Mouse (Mus musculus) forebrain, embryonic 10.5 days (tissue): ENCODE measurements at regions not wholly inside any gene's neighbourhood (a gene's known extent, or its start where the extent isn't known, plus 50 kb on each side); places are given as distances from the start of the nearest gene placed in this dataset.
A peak's percentile ranks its signal among the peaks of the same experiment; 100 is the strongest.

ENCODE experiments used
- DNase-seq: peaks from one replicate; pipeline ENCODE4 v3.0.0-alpha.2; 2017; ENCODE audit warnings: low spot score; ENCODE audit errors: extremely low spot score
- H3K27ac ChIP-seq: fragments of 300-500 bp; sonication (generic); 2 replicates; pipeline ENCODE4 v1.5.1; 2016; ENCODE audit warnings: mild to moderate bottlenecking
- H3K27me3 ChIP-seq: fragments of 300-500 bp; sonication (generic); 2 replicates; pipeline ENCODE4 v1.6.1; 2016; ENCODE audit warnings: mild to moderate bottlenecking; ENCODE audit not compliant: poor library complexity, severe bottlenecking
- H3K36me3 ChIP-seq: fragments of 300-500 bp; sonication (generic); replicated peaks from 2 replicates; pipeline ENCODE4 v1.6.1; 2016; ENCODE audit warnings: mild to moderate bottlenecking, moderate library complexity
- H3K4me1 ChIP-seq: fragments of 300-500 bp; sonication (generic); 2 replicates; pipeline ENCODE4 v1.6.1; 2016
- H3K4me3 ChIP-seq: fragments of 300-500 bp; sonication (generic); 2 replicates; pipeline ENCODE4 v1.5.1; 2016; ENCODE audit warnings: mild to moderate bottlenecking, moderate library complexity
- H3K9me3 ChIP-seq: fragments of 300-500 bp; sonication (generic); 2 replicates; pipeline ENCODE4 v1.6.1; 2016; ENCODE audit warnings: mild to moderate bottlenecking, moderate library complexity
- WGBS: fragments of 180-500 bp; shearing (Covaris S2); methylation state at CpG from one replicate; pipeline ENCODE4 v1.1.7; 2016; 5-methylcytosine and 5-hydroxymethylcytosine counted together

DNA sequence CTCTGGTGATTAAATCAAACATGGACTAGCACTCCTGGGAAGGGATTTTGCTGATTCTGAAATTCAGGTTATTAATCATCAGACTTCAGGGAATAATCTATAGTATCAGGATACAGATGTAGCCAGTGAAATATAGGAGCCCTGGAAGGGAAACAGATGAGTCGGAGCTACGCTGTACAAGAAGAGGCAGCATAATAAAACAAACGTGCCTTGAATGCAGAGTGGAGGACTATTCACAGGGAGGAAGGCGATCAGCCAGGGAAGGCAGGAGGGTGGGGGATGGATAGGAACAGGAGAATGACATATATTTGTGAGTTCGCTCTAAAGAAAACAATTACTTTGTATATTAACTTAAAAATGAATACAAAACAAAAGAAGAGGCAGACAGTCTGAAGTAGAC lies 286.6 kb upstream of the Got2 start:
- Histone ChIP-seq H3K27ac (no peak overlapping the region), H3K9me3 (peaks cover 5% of the 10 kb centered on the region; the same call in 1 of the 2 replicates), H3K4me1 (no peaks in the 10 kb centered on the region), H3K27me3 (no peaks in the 10 kb centered on the region), H3K36me3 (no peaks in the 10 kb centered on the region), H3K4me3 (no peak overlapping the region)
- 84% methylated on average over 5 of the region's 5 CpGs for WGBS
- no peak for DNase-seq

DNA sequence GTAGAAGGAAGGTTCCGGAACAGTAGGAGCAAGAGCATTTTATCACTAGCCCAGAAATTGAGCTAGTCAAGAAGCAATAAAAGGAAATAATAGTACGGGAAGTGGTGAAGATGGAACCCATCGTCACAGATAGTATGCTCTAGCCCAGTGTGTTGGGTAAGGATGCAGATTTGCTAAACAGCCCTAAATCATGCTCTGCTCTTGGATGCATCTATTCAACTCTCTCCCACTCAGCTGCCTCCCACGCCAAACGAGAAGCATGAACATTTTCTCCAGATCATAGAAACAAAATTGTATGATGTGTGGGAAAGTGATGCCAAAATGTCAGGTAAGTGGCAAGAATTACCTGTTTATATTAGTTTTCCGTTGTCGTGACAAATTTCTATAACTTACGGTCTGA lies 276.6 kb upstream of the Got2 start:
- H3K4me1 ChIP-seq: no peaks in the 10 kb centered on the region
- H3K27ac ChIP-seq: no peak overlapping the region
- WGBS: 93% methylated on average over 8 of the region's 8 CpGs
- peaks cover under 1% of the 10 kb centered on the region; the same call in 1 of the 2 replicates for H3K9me3 ChIP-seq
- H3K27me3 ChIP-seq: no peaks in the 10 kb centered on the region
- no peak for DNase-seq
- H3K4me3 ChIP-seq: no peak overlapping the region
- no peaks in the 10 kb centered on the region for H3K36me3 ChIP-seq

DNA sequence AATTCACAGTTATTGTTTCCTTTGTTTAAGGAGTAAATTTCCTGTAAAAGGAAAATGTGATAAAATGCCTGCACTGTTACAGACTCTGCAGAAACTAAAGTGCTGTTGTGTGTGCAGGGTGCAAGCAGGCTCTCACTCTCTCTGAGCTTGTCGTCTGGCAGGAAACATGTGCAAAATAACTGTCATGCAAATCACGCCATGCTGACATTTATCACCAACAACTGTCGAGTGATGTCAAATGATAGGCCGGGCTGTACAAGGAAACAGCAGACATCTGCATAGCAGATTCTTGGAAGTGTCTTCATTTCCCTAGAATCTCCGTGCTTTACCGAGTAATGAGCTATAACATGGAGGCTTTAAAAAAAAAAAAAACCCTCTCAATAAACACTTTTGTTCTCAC lies 271.6 kb upstream of the Got2 start:
- no peaks in the 10 kb centered on the region for H3K27me3 ChIP-seq
- no peaks in the 10 kb centered on the region for H3K36me3 ChIP-seq
- WGBS: 87% methylated on average over 6 of the region's 6 CpGs
- no peak overlapping the region for H3K4me3 ChIP-seq
- no peaks in the 10 kb centered on the region for H3K4me1 ChIP-seq
- H3K9me3 ChIP-seq: no peaks in the 10 kb centered on the region
- H3K27ac ChIP-seq: no peak overlapping the region
- no peak for DNase-seq

DNA sequence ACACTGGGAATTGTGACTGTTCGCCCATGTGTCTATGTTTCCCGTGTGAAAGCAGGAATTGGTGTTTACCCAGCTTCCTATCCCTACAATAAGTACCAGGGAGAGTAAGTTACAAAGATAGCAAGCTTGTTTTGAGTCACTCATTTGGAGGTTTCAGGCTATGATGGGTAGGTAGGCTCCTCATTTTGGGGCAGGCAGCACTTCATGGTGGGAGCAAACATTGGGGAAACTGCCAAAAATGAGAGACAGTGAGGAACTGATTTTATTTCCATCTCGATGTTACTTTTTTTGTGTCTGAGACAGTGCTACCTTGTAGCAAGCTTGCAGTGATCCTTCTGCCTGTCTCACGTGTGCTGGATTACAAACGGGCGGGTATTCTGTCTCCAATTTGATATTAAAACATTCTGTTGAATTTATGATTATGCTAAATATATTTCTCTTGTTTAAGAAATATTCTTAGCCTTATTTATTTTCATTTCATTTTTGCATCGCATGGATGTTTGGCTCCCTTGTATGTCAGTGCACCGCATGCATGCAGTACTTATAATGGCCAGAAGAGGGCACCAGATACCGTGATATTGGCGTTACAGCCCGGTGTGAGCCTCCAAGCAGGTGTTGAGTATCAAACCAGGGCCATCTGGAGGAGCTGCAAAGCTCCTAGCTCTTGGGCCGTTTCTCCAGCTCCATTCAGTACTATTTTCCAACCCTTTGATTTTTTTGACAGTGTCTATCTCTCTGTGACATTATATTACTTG lies 264.3 kb upstream of the Got2 start:
- Histone ChIP-seq H3K4me3 (no peak overlapping the region), H3K27ac (no peak overlapping the region), H3K36me3 (no peaks in the 10 kb centered on the region), H3K4me1 (no peaks in the 10 kb centered on the region), H3K27me3 (no peaks in the 10 kb centered on the region), H3K9me3 (no peaks in the 10 kb centered on the region)
- 41% methylated on average over 12 of the region's 12 CpGs for WGBS
- DNase-seq: peak; percentile 61

DNA sequence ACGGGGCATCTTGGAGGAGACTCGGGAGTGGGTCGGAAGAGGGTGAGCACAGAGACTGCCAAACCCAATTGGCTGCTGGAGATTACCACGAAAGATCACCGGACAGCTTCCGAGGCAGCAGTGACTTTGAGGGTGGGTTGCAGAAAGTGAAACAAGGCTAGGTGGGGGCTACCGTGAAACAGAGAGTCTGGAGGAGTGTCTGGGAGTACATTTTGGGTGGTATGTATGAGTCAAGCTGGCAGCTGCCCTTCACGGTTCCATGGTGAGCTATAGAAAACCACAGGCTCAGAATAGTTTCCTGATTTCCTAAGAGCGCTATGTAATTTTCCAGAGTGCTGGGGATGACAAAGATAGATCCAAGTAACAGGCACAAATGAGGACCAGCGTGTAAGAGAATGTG lies 263.7 kb upstream of the Got2 start:
- H3K9me3 ChIP-seq: no peaks in the 10 kb centered on the region
- H3K4me1 ChIP-seq: no peaks in the 10 kb centered on the region
- 89% methylated on average over 10 of the region's 10 CpGs for WGBS
- no peaks in the 10 kb centered on the region for H3K36me3 ChIP-seq
- no peak overlapping the region for H3K4me3 ChIP-seq
- no peaks in the 10 kb centered on the region for H3K27me3 ChIP-seq
- no peak for DNase-seq
- H3K27ac ChIP-seq: no peak overlapping the region

DNA sequence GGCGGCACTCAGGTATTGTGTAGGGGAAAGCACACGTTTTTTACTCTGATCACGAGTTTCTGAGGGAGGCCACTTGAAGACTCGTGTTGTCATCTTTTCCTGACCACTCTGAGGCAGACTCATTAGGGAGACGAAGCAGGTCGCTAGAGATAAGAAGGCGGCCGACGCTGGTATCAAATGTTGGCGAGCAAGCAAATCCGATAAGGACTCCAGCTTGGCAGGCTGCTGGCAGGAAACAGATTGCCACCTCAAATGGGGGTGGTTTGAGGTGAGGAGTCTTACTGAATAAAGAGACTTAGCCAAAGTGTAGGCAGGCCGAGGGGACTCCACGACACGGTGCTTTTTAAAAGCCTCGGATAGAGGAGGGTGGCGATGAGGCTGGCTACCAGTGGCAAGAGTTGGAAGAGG lies 262.7 kb upstream of the Got2 start:
- Histone ChIP-seq H3K27me3 (no peaks in the 10 kb centered on the region), H3K4me1 (no peaks in the 10 kb centered on the region), H3K36me3 (no peaks in the 10 kb centered on the region), H3K27ac (no peak overlapping the region), H3K9me3 (no peaks in the 10 kb centered on the region), H3K4me3 (no peak overlapping the region)
- DNase-seq: no peak
- WGBS: 86% methylated on average over 16 of the region's 16 CpGs

DNA sequence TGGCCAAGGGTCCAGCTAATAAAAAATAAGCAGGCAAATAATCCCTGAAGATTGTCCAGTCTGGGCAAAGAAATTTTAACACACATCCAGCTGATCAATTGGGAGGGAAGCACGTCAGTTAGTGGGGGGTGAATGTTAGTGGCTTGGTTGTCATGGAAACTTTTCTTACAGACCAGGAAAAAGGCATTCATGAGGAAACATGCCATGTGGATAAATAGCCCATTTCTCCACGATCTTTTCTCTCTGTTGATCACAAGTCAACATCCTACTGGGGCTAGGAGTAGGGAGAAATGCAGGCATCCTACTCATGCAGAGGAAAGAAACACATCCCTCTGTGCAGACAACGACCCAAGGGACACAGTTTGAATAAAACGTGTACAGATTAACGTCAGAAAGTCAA lies 243.8 kb upstream of the Got2 start:
- H3K9me3 ChIP-seq: no peaks in the 10 kb centered on the region
- DNase-seq: no peak
- H3K36me3 ChIP-seq: no peaks in the 10 kb centered on the region
- WGBS: 44% methylated on average over 5 of the region's 5 CpGs
- no peak overlapping the region for H3K27ac ChIP-seq
- no peaks in the 10 kb centered on the region for H3K27me3 ChIP-seq
- peaks cover 10% of the 10 kb centered on the region for H3K4me1 ChIP-seq
- H3K4me3 ChIP-seq: no peak overlapping the region

DNA sequence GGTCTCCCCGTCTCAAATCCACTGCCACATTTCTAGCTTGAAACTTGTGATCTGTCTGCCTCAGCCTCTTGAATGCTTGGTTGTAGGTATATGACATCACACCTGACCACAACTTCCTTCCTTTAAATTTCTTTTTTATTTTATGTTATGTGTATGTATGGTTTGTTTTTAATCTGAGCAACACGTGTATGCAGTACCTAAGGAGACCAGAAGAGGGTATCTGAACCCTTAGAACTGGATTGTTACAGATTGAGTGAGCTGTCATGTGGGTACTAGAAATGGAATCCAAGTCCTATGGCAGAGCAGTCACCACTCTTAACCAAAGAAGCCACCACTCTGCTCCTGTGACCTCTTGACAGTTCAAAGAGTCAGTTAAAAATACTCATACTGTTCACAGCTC lies 240.0 kb upstream of the Got2 start:
- 82% methylated on average over 2 of the region's 2 CpGs for WGBS
- H3K36me3 ChIP-seq: no peaks in the 10 kb centered on the region
- no peak overlapping the region for H3K4me3 ChIP-seq
- DNase-seq: no peak
- H3K4me1 ChIP-seq: peaks cover 10% of the 10 kb centered on the region
- H3K27ac ChIP-seq: no peak overlapping the region
- no peaks in the 10 kb centered on the region for H3K27me3 ChIP-seq
- no peaks in the 10 kb centered on the region for H3K9me3 ChIP-seq

DNA sequence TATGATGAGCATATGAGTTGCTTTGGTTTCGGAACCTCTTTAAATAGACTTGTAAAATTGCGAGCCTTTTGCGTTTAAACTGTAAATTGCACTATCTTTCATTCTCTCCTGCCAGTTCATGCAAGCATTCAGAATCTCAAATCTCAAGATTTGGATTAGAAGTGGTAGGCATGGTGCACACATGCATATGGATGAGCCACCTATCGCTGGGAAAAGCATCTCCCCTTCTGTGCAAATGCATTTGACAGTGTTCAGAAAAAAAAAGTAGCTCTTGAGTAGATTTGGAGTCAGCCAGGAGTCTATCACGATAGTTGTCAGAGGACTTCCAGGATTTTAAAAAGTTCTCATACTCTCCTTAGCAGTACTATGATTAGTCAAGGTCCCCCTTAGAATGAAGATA lies 212.5 kb upstream of the Got2 start:
- WGBS: 86% methylated on average over 5 of the region's 5 CpGs

DNA sequence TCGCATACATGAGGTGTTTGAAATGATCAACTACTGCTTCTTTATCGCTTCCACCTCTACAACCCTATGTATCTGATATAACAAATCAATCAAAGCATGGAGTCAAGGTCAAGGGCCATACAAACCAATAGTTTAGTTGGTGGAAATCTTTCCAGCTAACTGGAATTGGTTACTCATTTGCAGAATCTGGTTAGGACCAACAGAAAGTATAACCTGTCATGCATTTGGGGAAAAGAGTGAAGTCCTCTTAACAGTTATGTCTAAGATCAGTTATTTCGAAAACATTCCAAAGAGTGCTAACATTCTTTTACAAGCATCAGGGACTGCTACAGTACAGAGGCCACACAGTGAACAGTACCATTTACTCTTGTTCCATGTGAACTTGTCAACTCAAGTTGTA lies 204.6 kb upstream of the Got2 start:
- Histone ChIP-seq H3K27ac (no peak overlapping the region), H3K9me3 (no peaks in the 10 kb centered on the region), H3K4me1 (no peaks in the 10 kb centered on the region), H3K27me3 (no peaks in the 10 kb centered on the region), H3K4me3 (no peak overlapping the region), H3K36me3 (no peaks in the 10 kb centered on the region)
- DNase-seq: no peak
- WGBS: 89% methylated on average over 3 of the region's 3 CpGs

More for the DNA sequence above, 212.5 kb upstream of the Got2 start:
- no peaks in the 10 kb centered on the region for H3K4me1 ChIP-seq
- no peaks in the 10 kb centered on the region for H3K36me3 ChIP-seq
- no peaks in the 10 kb centered on the region for H3K27me3 ChIP-seq
- DNase-seq: no peak
- no peak overlapping the region for H3K4me3 ChIP-seq
- H3K9me3 ChIP-seq: no peaks in the 10 kb centered on the region
- H3K27ac ChIP-seq: no peak overlapping the region

DNA sequence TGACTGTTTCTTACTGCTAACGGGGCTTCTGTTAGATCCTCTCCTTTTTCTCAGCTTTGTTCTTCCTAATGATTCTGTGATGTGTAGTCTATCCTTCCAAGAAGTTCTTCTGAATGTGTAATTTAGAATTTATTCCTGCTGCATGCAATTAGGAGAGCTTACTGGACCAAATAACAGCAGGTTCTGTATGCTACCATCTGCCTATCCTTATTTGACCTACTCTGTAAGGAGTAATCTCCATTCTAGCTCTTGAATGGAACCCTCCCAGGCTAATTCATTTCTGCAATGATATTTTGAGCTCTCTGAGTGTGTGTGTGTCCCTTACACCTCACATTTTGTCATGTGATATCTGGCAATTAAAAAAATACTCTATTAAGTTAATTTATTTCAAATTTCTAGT lies 201.9 kb upstream of the Got2 start:
- Histone ChIP-seq H3K9me3 (no peaks in the 10 kb centered on the region), H3K4me3 (no peak overlapping the region), H3K27ac (no peak overlapping the region), H3K36me3 (no peaks in the 10 kb centered on the region), H3K27me3 (no peaks in the 10 kb centered on the region), H3K4me1 (no peaks in the 10 kb centered on the region)
- no peak for DNase-seq
- 88% methylated on average over 1 of the region's 1 CpGs for WGBS

DNA sequence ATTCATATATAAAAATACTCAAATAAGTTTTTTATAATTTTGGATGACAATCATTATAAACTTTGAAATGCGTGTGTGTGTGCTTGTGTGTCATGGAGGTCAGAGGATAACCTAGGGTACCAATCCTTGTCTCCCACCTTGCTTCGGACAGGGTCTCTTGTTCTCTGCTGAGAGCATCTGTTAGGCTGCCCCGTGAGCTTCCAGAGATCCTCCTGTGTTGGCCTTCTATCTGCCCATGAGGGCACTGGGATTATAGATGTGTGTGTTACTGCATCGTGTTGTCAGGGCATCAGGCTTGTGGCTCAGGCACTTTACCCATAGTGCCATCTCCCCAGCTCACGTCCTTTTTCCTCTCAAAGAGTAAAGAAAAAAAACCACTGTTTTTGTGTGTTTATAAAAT lies 180.0 kb upstream of the Got2 start:
- H3K27me3 ChIP-seq: no peaks in the 10 kb centered on the region
- H3K4me1 ChIP-seq: no peaks in the 10 kb centered on the region
- no peak overlapping the region for H3K4me3 ChIP-seq
- no peak overlapping the region for H3K27ac ChIP-seq
- no peaks in the 10 kb centered on the region for H3K36me3 ChIP-seq
- WGBS: 86% methylated on average over 5 of the region's 5 CpGs
- H3K9me3 ChIP-seq: no peaks in the 10 kb centered on the region
- no peak for DNase-seq

DNA sequence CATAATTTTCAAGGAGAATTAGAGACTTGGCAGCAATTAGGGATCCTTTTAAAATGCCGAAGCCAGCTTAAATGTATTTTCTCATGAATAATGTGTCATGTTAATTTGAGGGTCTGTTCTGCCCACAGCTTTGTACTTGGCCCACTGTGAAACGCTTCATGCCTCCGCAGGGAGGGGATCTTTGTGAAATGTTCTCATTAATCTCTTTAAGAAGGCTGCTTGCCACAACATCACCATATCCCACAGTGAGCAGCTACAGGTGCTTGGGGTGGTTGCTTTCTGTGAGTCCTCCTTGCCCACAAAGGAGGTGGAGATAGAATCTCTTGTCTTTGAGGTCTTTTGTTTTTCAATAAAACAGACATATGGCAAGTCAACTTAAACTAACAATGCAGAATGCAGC lies 159.3 kb upstream of the Got2 start:
- 44% methylated on average over 3 of the region's 3 CpGs for WGBS
- H3K27ac ChIP-seq: no peak overlapping the region
- no peak for DNase-seq

DNA sequence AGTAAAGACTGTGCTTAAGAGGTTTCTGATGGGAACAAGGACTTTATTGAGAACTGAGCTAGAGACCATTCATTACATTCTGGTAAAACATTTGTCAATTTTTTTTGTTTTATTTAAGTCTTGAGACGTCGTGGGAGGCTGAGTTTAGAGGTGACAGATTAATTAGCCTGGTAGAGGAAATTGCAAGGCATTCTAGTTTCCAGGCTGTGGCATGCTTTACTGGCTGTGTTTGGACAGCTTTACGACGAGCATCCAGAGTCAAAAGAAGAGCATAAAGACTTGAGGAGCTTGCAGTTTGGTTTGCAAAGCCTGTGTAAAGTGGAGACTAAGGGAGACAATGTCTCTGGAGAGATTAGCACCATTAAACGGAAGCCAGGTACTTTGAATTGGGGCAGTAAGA lies 154.0 kb upstream of the Got2 start:
- Histone ChIP-seq H3K4me3 (no peak overlapping the region), H3K4me1 (peaks cover 1% of the 10 kb centered on the region; the same call in 1 of the 2 replicates), H3K27me3 (no peaks in the 10 kb centered on the region), H3K36me3 (no peaks in the 10 kb centered on the region), H3K27ac (no peak overlapping the region), H3K9me3 (no peaks in the 10 kb centered on the region)
- DNase-seq: no peak
- WGBS: 73% methylated on average over 5 of the region's 5 CpGs

More for the DNA sequence above, 159.3 kb upstream of the Got2 start:
- peaks cover 12% of the 10 kb centered on the region for H3K4me1 ChIP-seq
- H3K4me3 ChIP-seq: no peak overlapping the region
- no peaks in the 10 kb centered on the region for H3K9me3 ChIP-seq
- no peaks in the 10 kb centered on the region for H3K27me3 ChIP-seq
- no peaks in the 10 kb centered on the region for H3K36me3 ChIP-seq
